8 mouse cellular contexts compared by ENCODE assay signal in genomic region chr6:134887008-134887407, GRCm38 (mm10). TPM values are rescaled to one million over a fixed set of nuclear protein-coding genes. Genes with fewer than 3 reads are reported as not detected.
DNase-seq lines count a peak whose midpoint lies in the region; ATAC-seq and TF ChIP-seq lines count a peak whose summit lies in the region.
"Had no signal": no experiment of that assay in that cellular context is flagged by ENCODE, and none has a peak within 500 bp of the region (broad histone marks: within the 10 kb centered on the region; RNA-seq: fewer than 3 reads in every experiment).

No protein-coding gene starts in this region.

- no peak for TF ChIP-seq EP300 in ES-Bruce4 (IDR thresholded peaks at IDR 0.05; ENCODE audit: insufficient read depth, low read depth, low read length)

- H3K9me3 ChIP-seq in ES-Bruce4 (replicated peaks; ENCODE audit: control insufficient read depth, insufficient read depth, low read length, poor library complexity, severe bottlenecking): no peaks in the 10 kb centered on the region
- no peaks in the 10 kb centered on the region for H3K9me3 ChIP-seq in forebrain, embryonic 11.5 days (ENCODE audit: control insufficient read depth, low read length)
- H3K9me3 ChIP-seq: stomach, embryonic 15.5 days had no signal

- 27% methylated on average over 5 of the region's 5 CpGs for WGBS in forebrain, embryonic 11.5 days

- no peak for TF ChIP-seq POLR2A in ES-Bruce4 (IDR thresholded peaks at IDR 0.05; ENCODE audit: insufficient read depth, low read length)

- peak overlapping the region; percentile 64 for H3K4me2 ChIP-seq in forebrain, embryonic 11.5 days (ENCODE audit: low read depth, low read length, severe bottlenecking)

- H3K27me3 ChIP-seq in ES-Bruce4 (ENCODE audit: control insufficient read depth, insufficient read depth, low read length, poor library complexity, severe bottlenecking): no peaks in the 10 kb centered on the region
- H3K27me3 ChIP-seq in forebrain, embryonic 11.5 days (ENCODE audit: control insufficient read depth, insufficient read depth, low read length): no peaks in the 10 kb centered on the region
- H3K27me3 ChIP-seq: stomach, embryonic 15.5 days had no signal

- DNase-seq in Muller cell, postnatal 12 days (ENCODE audit: inconsistent ontology term): peak; percentile 31
- DNase-seq in forebrain, embryonic 11.5 days (ENCODE audit: low spot score): no peak
- DNase-seq in left cerebral cortex, postnatal 36 days (ENCODE audit: low spot score in 2 of 2): peak; percentile 38 to 41
- no peak for DNase-seq in adrenal gland, adult 18-20 months (ENCODE audit: low spot score in 2 of 2)
- no peak for DNase-seq in ovary, adult 18-20 months (ENCODE audit: low spot score)
- DNase-seq in adrenal gland, adult (ENCODE audit: inconsistent age in 2 of 2, low spot score in 1 of 2): no peak

- ATAC-seq in forebrain, embryonic 11.5 days (replicated peaks; ENCODE audit: low FRiP score): no peak

- intact Hi-C loops in left cerebral cortex, postnatal 36 days (cut with DNase I): loop anchor here (2.0 kb wide), 1 partner anchor 34 kb away; the partner anchor contains the start of gene Cdkn1b

- peak overlapping the region; percentile 74 for H3K4me3 ChIP-seq in ES-Bruce4 (ENCODE audit: low read depth, low read length)
- peak overlapping the region; percentile 62 for H3K4me3 ChIP-seq in forebrain, embryonic 11.5 days (ENCODE audit: low read depth, low read length)

- H3K4me1 ChIP-seq in ES-Bruce4 (ENCODE audit: control insufficient read depth, insufficient read depth, low read length): no peaks in the 10 kb centered on the region
- H3K4me1 ChIP-seq in forebrain, embryonic 11.5 days (replicated peaks; ENCODE audit: control insufficient read depth, insufficient read depth, low read length): peaks cover 10% of the 10 kb centered on the region
- H3K4me1 ChIP-seq: stomach, embryonic 15.5 days had no signal

- TF ChIP-seq CTCF in ES-Bruce4 (IDR thresholded peaks at IDR 0.05; ENCODE audit: low read depth, low read length): no peak

- peaks cover under 1% of the 10 kb centered on the region; the same call in 1 of the 2 replicates for H3K36me3 ChIP-seq in ES-Bruce4 (ENCODE audit: control insufficient read depth, insufficient read depth, low read length, poor library complexity, severe bottlenecking)
- H3K36me3 ChIP-seq in forebrain, embryonic 11.5 days (ENCODE audit: control insufficient read depth, insufficient read depth, low read length): peaks cover 4% of the 10 kb centered on the region; the same call in 1 of the 2 replicates

- no peak overlapping the region for H3K27ac ChIP-seq in ES-Bruce4 (ENCODE audit: insufficient read depth, low read length)
- no peak overlapping the region; the same call in 1 of the 2 replicates for H3K27ac ChIP-seq in forebrain, embryonic 11.5 days (ENCODE audit: low read depth, low read length)
- H3K27ac ChIP-seq: stomach, embryonic 15.5 days had no signal

- peak overlapping the region; percentile 33 for H3K9ac ChIP-seq in ES-Bruce4 (ENCODE audit: low read depth, poor library complexity, severe bottlenecking)
- H3K9ac ChIP-seq in forebrain, embryonic 11.5 days (ENCODE audit: low read length): peak overlapping the region; percentile 75
- H3K9ac ChIP-seq: stomach, embryonic 15.5 days had no signal

RNA-seq across cellular contexts. Expression of gene Gpr19, which starts 11.4 kb away (rescaled TPM):
- polyA plus RNA-seq in ES-Bruce4 (2011; ENCODE audit: insufficient read depth, insufficient read length, low read depth, missing spikeins): 26.3 and 26.8 TPM in 2 replicates
- polyA plus RNA-seq in forebrain, embryonic 11.5 days (2014; fragmentation: Nextera tagmentation; extraction: Ambion mirVana): 31.2 and 33.8 TPM in 2 replicates
- total RNA-seq in left cerebral cortex, postnatal 36 days (2021): 10 to 100 TPM; 20.2 to 24.9 TPM
- total RNA-seq in adrenal gland, adult 18-20 months (2021): 1 to 10 TPM; 5.3 to 6.5 TPM

RNA-seq across cellular contexts. Expression of gene Cdkn1b, which starts 33.2 kb away (rescaled TPM):
- 37.2 and 38.4 TPM in 2 replicates for polyA plus RNA-seq in ES-Bruce4 (2011; ENCODE audit: insufficient read depth, insufficient read length, low read depth, missing spikeins)
- polyA plus RNA-seq in forebrain, embryonic 11.5 days (2014; fragmentation: Nextera tagmentation; extraction: Ambion mirVana): 26.2 and 27.3 TPM in 2 replicates
- 10 to 100 TPM; 41.5 to 46.0 TPM for total RNA-seq in left cerebral cortex, postnatal 36 days (2021)
- 10 to 100 TPM; 30.6 to 33.0 TPM for total RNA-seq in adrenal gland, adult 18-20 months (2021)

RNA-seq across cellular contexts. Expression of gene Crebl2, which starts 57.1 kb away (rescaled TPM):
- polyA plus RNA-seq in ES-Bruce4 (2011; ENCODE audit: insufficient read depth, insufficient read length, low read depth, missing spikeins): 6.1 and 7.6 TPM in 2 replicates
- polyA plus RNA-seq in forebrain, embryonic 11.5 days (2014; fragmentation: Nextera tagmentation; extraction: Ambion mirVana): 0.87 and 1.1 TPM in 2 replicates
- total RNA-seq in left cerebral cortex, postnatal 36 days (2021): 10 to 100 TPM; 31.8 to 36.6 TPM
- total RNA-seq in adrenal gland, adult 18-20 months (2021): 10 to 100 TPM; 29.6 to 36.7 TPM

Comparison
In these comparisons a context has a peak if more than half of its experiments do, and no peak if none do; other contexts are left out.
1. DNase-seq: peak in Muller cell, postnatal 12 days (single experiment) and left cerebral cortex, postnatal 36 days (2 of 2); none in forebrain, embryonic 11.5 days (single experiment), adrenal gland, adult 18-20 months (0 of 2), ovary, adult 18-20 months (single experiment) and adrenal gland, adult (0 of 2).